Mouse (Mus musculus): ENCODE data around the gene Prkce. TPM values are rescaled to one million over a fixed set of nuclear protein-coding genes. Genes with fewer than 3 reads are reported as not detected.

Prkce gene
- polyA plus RNA-seq, 1 experiment from 2014 or later, result 1.9 TPM

GRCm38 (mm10) chr17:86438763-86439162 is 271.2 kb downstream of the Prkce start:
- no peak overlapping the region for H3K9ac ChIP-seq
- H3K4me3 ChIP-seq, result no peak overlapping the region
- no peaks in the 10 kb centered on the region for H3K36me3 ChIP-seq
- no peaks in the 10 kb centered on the region for H3K9me3 ChIP-seq (replicated peaks)
- peaks cover 24% of the 10 kb centered on the region; the same call in 1 of the 2 replicates for H3K4me1 ChIP-seq
- no peak overlapping the region for H3K27ac ChIP-seq
- peak; percentile 37 for ATAC-seq
- H3K27me3 ChIP-seq (replicated peaks), result no peaks in the 10 kb centered on the region
- H3K4me2 ChIP-seq, result no peak overlapping the region
- 48% methylated on average over 5 of the region's 5 CpGs for WGBS (ENCODE audit: insufficient replicate concordance)

- ATAC-seq, result no peak
- H3K36me3 ChIP-seq, result no peaks in the 10 kb centered on the region
- peaks cover 33% of the 10 kb centered on the region for H3K4me1 ChIP-seq
- WGBS (ENCODE audit: insufficient replicate concordance), result 77% methylated on average over 7 of the region's 7 CpGs
- no peak overlapping the region for H3K4me2 ChIP-seq
- no peaks in the 10 kb centered on the region for H3K27me3 ChIP-seq (replicated peaks)
- H3K9ac ChIP-seq, result no peak overlapping the region
- no peak overlapping the region for H3K4me3 ChIP-seq
- H3K27ac ChIP-seq, result no peak overlapping the region
- H3K9me3 ChIP-seq (replicated peaks), result no peaks in the 10 kb centered on the region
Observed at GRCm38 (mm10) chr17:86441098-86441497, 273.5 kb downstream of the Prkce start.

GRCm38 (mm10) chr17:86443886-86444285 is 276.3 kb downstream of the Prkce start:
- no peak for ATAC-seq
- 59% methylated on average over 7 of the region's 7 CpGs for WGBS (ENCODE audit: insufficient replicate concordance)
- Histone ChIP-seq H3K9ac (no peak overlapping the region), H3K9me3 (replicated peaks) (no peaks in the 10 kb centered on the region; the same call in 1 of the 2 replicates), H3K27me3 (replicated peaks) (no peaks in the 10 kb centered on the region), H3K36me3 (no peaks in the 10 kb centered on the region), H3K4me3 (no peak overlapping the region), H3K4me1 (peaks cover 16% of the 10 kb centered on the region), H3K4me2 (no peak overlapping the region), H3K27ac (no peak overlapping the region)

- Histone ChIP-seq H3K27ac (peak overlapping the region; percentile 4; the same call in 1 of the 2 replicates), H3K9me3 (replicated peaks) (no peaks in the 10 kb centered on the region; the same call in 1 of the 2 replicates), H3K4me1 (peaks cover 10% of the 10 kb centered on the region), H3K27me3 (replicated peaks) (no peaks in the 10 kb centered on the region), H3K36me3 (no peaks in the 10 kb centered on the region), H3K4me3 (no peak overlapping the region), H3K9ac (no peak overlapping the region), H3K4me2 (peak overlapping the region; percentile 32)
- WGBS (ENCODE audit: insufficient replicate concordance), result 39% methylated on average over 15 of the region's 15 CpGs
- peak; percentile 79 for ATAC-seq
Observed at GRCm38 (mm10) chr17:86444578-86445419, 277.2 kb downstream of the Prkce start.

- no peak overlapping the region for H3K4me3 ChIP-seq
- no peaks in the 10 kb centered on the region for H3K36me3 ChIP-seq
- no peak overlapping the region for H3K27ac ChIP-seq
- H3K9ac ChIP-seq, result no peak overlapping the region
- H3K4me2 ChIP-seq, result peak overlapping the region; percentile 32; the same call in 1 of the 2 replicates
- peaks cover 9% of the 10 kb centered on the region for H3K4me1 ChIP-seq
- WGBS (ENCODE audit: insufficient replicate concordance), result 69% methylated on average over 3 of the region's 3 CpGs
- H3K27me3 ChIP-seq (replicated peaks), result no peaks in the 10 kb centered on the region
- no peak for ATAC-seq
- no peaks in the 10 kb centered on the region; the same call in 1 of the 2 replicates for H3K9me3 ChIP-seq (replicated peaks)
Observed at GRCm38 (mm10) chr17:86445420-86445720, 277.8 kb downstream of the Prkce start.

GRCm38 (mm10) chr17:86445900-86446299 is 278.3 kb downstream of the Prkce start:
- no peak overlapping the region for H3K4me3 ChIP-seq
- no peaks in the 10 kb centered on the region for H3K36me3 ChIP-seq
- H3K9me3 ChIP-seq (replicated peaks), result no peaks in the 10 kb centered on the region; the same call in 1 of the 2 replicates
- H3K27ac ChIP-seq, result no peak overlapping the region
- 80% methylated on average over 5 of the region's 5 CpGs for WGBS (ENCODE audit: insufficient replicate concordance)
- no peak overlapping the region for H3K4me2 ChIP-seq
- ATAC-seq, result no peak
- peaks cover 9% of the 10 kb centered on the region for H3K4me1 ChIP-seq
- no peaks in the 10 kb centered on the region for H3K27me3 ChIP-seq (replicated peaks)
- no peak overlapping the region for H3K9ac ChIP-seq

- no peak overlapping the region for H3K27ac ChIP-seq
- H3K9ac ChIP-seq, result no peak overlapping the region
- no peak overlapping the region for H3K4me3 ChIP-seq
- WGBS (ENCODE audit: insufficient replicate concordance), result 52% methylated on average over 4 of the region's 4 CpGs
- no peaks in the 10 kb centered on the region for H3K36me3 ChIP-seq
- no peaks in the 10 kb centered on the region; the same call in 1 of the 2 replicates for H3K9me3 ChIP-seq (replicated peaks)
- no peak for ATAC-seq
- H3K27me3 ChIP-seq (replicated peaks), result no peaks in the 10 kb centered on the region
- peaks cover 9% of the 10 kb centered on the region for H3K4me1 ChIP-seq
- no peak overlapping the region for H3K4me2 ChIP-seq
Observed at GRCm38 (mm10) chr17:86447101-86447598, 279.6 kb downstream of the Prkce start.

- ATAC-seq, result no peak
- Histone ChIP-seq H3K4me2 (no peak overlapping the region), H3K4me3 (no peak overlapping the region), H3K27me3 (replicated peaks) (no peaks in the 10 kb centered on the region), H3K9me3 (replicated peaks) (no peaks in the 10 kb centered on the region; the same call in 1 of the 2 replicates), H3K9ac (no peak overlapping the region), H3K27ac (no peak overlapping the region), H3K4me1 (no peaks in the 10 kb centered on the region), H3K36me3 (no peaks in the 10 kb centered on the region)
- WGBS (ENCODE audit: insufficient replicate concordance), result 75% methylated on average over 4 of the region's 4 CpGs
Observed at GRCm38 (mm10) chr17:86452934-86453333, 285.3 kb downstream of the Prkce start.

- H3K27me3 ChIP-seq (replicated peaks), result no peaks in the 10 kb centered on the region
- WGBS (ENCODE audit: insufficient replicate concordance), result 68% methylated on average over 14 of the region's 14 CpGs
- H3K4me2 ChIP-seq, result no peak overlapping the region
Observed at GRCm38 (mm10) chr17:86453673-86454350, 286.2 kb downstream of the Prkce start.

GRCm38 (mm10) chr17:86454351-86454706 is 286.7 kb downstream of the Prkce start:
- Histone ChIP-seq H3K27me3 (replicated peaks) (no peaks in the 10 kb centered on the region), H3K4me3 (no peak overlapping the region), H3K4me1 (no peaks in the 10 kb centered on the region), H3K9ac (no peak overlapping the region), H3K27ac (no peak overlapping the region), H3K36me3 (no peaks in the 10 kb centered on the region), H3K9me3 (replicated peaks) (no peaks in the 10 kb centered on the region), H3K4me2 (no peak overlapping the region)
- 68% methylated on average over 3 of the region's 3 CpGs for WGBS (ENCODE audit: insufficient replicate concordance)
- no peak for ATAC-seq

More at GRCm38 (mm10) chr17:86453673-86454350, 286.2 kb downstream of the Prkce start:
- Histone ChIP-seq H3K4me3 (no peak overlapping the region), H3K27ac (no peak overlapping the region), H3K4me1 (no peaks in the 10 kb centered on the region), H3K9me3 (replicated peaks) (no peaks in the 10 kb centered on the region), H3K36me3 (no peaks in the 10 kb centered on the region), H3K9ac (no peak overlapping the region)
- ATAC-seq, result no peak

GRCm38 (mm10) chr17:86456512-86456911 is 288.9 kb downstream of the Prkce start:
- H3K4me2 ChIP-seq, result no peak overlapping the region
- no peak overlapping the region for H3K4me3 ChIP-seq
- H3K27ac ChIP-seq, result no peak overlapping the region
- no peaks in the 10 kb centered on the region for H3K36me3 ChIP-seq
- H3K9me3 ChIP-seq (replicated peaks), result no peaks in the 10 kb centered on the region
- no peaks in the 10 kb centered on the region for H3K27me3 ChIP-seq (replicated peaks)
- no peak overlapping the region for H3K9ac ChIP-seq
- ATAC-seq, result no peak
- no peaks in the 10 kb centered on the region for H3K4me1 ChIP-seq
- 58% methylated on average over 6 of the region's 6 CpGs for WGBS (ENCODE audit: insufficient replicate concordance)

- H3K27ac ChIP-seq, result no peak overlapping the region
- whole genome bisulfite sequencing (ENCODE audit: insufficient replicate concordance), result 75% methylated on average over 11 of the region's 11 CpGs
- H3K4me3 ChIP-seq, result no peak overlapping the region
- no peak overlapping the region for H3K4me2 ChIP-seq
- H3K27me3 ChIP-seq (replicated peaks), result no peaks in the 10 kb centered on the region
- H3K4me1 ChIP-seq, result no peaks in the 10 kb centered on the region
- no peaks in the 10 kb centered on the region for H3K9me3 ChIP-seq (replicated peaks)
- ATAC-seq, result no peak
- no peaks in the 10 kb centered on the region for H3K36me3 ChIP-seq
- H3K9ac ChIP-seq, result no peak overlapping the region
Observed at GRCm38 (mm10) chr17:86458302-86458980, 290.9 kb downstream of the Prkce start.

Measured in liver, embryonic 12.5 days (tissue).